Mouse (Mus musculus) forebrain, embryonic 10.5 days (tissue): Measurements from ENCODE around the gene Bend7. TPM values are rescaled to one million over a fixed set of nuclear protein-coding genes. Genes with fewer than 3 reads are reported as not detected.

Experiments
- DNase-seq: peaks from one replicate; pipeline ENCODE4 v3.0.0-alpha.2; 2017; ENCODE audit warnings: low spot score; ENCODE audit errors: extremely low spot score
- H3K27ac ChIP-seq: fragments of 300-500 bp; sonication (generic); 2 replicates; pipeline ENCODE4 v1.5.1; 2016; ENCODE audit warnings: mild to moderate bottlenecking
- H3K27me3 ChIP-seq: fragments of 300-500 bp; sonication (generic); 2 replicates; pipeline ENCODE4 v1.6.1; 2016; ENCODE audit warnings: mild to moderate bottlenecking; ENCODE audit not compliant: poor library complexity, severe bottlenecking
- H3K36me3 ChIP-seq: fragments of 300-500 bp; sonication (generic); replicated peaks from 2 replicates; pipeline ENCODE4 v1.6.1; 2016; ENCODE audit warnings: mild to moderate bottlenecking, moderate library complexity
- H3K4me1 ChIP-seq: fragments of 300-500 bp; sonication (generic); 2 replicates; pipeline ENCODE4 v1.6.1; 2016
- H3K4me3 ChIP-seq: fragments of 300-500 bp; sonication (generic); 2 replicates; pipeline ENCODE4 v1.5.1; 2016; ENCODE audit warnings: mild to moderate bottlenecking, moderate library complexity
- H3K9me3 ChIP-seq: fragments of 300-500 bp; sonication (generic); 2 replicates; pipeline ENCODE4 v1.6.1; 2016; ENCODE audit warnings: mild to moderate bottlenecking, moderate library complexity
- WGBS: fragments of 180-500 bp; shearing (Covaris S2); methylation state at CpG from one replicate; pipeline ENCODE4 v1.1.7; 2016; 5-methylcytosine and 5-hydroxymethylcytosine counted together
- polyA plus RNA-seq: library from polyadenylated mRNA; unstranded; fragments of >200 nt; fragmentation: Nextera tagmentation; extraction: Ambion mirVana; gene quantifications from 2 replicates; pipeline ENCODE4 v1.2.1, GENCODE M21; 2016

Gene Bend7
- polyA plus RNA-seq, 1 experiment from 2014 or later: 2.0 TPM

- H3K27me3 ChIP-seq: no peaks in the 10 kb centered on the region
- no peaks in the 10 kb centered on the region for H3K9me3 ChIP-seq
- no peaks in the 10 kb centered on the region for H3K36me3 ChIP-seq
- H3K4me3 ChIP-seq: no peak overlapping the region
- H3K27ac ChIP-seq: no peak overlapping the region
- WGBS: 89% methylated on average over 8 of the region's 8 CpGs
- H3K4me1 ChIP-seq: no peaks in the 10 kb centered on the region
- DNase-seq: no peak
These were observed 38.1 kb downstream of the Bend7 start for GRCm38 (mm10) chr2:4755716-4756115.

DNA sequence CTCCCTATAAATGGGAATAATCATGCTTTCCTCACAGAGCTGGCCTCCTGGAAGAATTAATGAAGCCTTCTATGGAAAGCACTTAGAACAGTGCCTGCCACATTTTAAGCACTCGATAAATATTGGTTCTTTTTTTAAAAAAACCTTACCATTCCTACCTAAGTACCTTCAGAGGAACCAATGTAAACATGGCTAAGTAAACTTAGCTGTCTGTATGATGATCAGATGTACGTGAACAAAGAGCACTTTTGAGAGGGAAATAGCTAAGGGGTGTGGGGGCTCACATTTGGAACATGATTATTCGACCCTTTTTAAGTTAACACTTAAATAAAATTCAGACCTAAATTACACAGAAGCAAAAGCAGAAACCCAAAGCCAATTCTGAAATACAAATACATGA is 39.6 kb downstream of the Bend7 start:
- Histone ChIP-seq H3K27me3 (no peaks in the 10 kb centered on the region), H3K36me3 (no peaks in the 10 kb centered on the region), H3K4me1 (no peaks in the 10 kb centered on the region), H3K27ac (no peak overlapping the region), H3K4me3 (no peak overlapping the region), H3K9me3 (no peaks in the 10 kb centered on the region)
- 90% methylated on average over 3 of the region's 3 CpGs for WGBS
- DNase-seq: no peak

DNA sequence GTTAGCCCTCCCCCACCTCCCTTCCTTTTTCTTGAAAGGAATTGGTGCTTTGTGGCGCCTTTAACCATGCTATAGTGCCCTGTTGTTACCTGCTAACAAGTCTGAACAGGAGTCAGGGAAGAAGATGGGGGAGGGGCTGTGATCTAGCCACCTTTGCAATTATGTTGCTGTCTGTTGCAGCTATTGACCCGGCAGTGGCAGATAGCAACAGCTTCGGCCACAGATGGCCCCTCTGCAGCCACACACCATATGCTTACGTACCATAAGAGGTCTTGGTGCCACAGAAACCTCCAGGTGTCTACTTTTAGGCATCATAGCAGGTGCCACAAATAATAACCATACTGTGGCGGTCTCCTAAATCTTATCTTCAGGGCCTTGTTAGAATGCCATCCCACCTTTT is 43.1 kb downstream of the Bend7 start:
- no peaks in the 10 kb centered on the region for H3K27me3 ChIP-seq
- H3K4me3 ChIP-seq: no peak overlapping the region
- H3K4me1 ChIP-seq: peaks cover 6% of the 10 kb centered on the region; the same call in 1 of the 2 replicates
- no peak overlapping the region for H3K27ac ChIP-seq
- no peak for DNase-seq
- no peaks in the 10 kb centered on the region for H3K36me3 ChIP-seq
- WGBS: 74% methylated on average over 5 of the region's 5 CpGs
- H3K9me3 ChIP-seq: no peaks in the 10 kb centered on the region

DNA sequence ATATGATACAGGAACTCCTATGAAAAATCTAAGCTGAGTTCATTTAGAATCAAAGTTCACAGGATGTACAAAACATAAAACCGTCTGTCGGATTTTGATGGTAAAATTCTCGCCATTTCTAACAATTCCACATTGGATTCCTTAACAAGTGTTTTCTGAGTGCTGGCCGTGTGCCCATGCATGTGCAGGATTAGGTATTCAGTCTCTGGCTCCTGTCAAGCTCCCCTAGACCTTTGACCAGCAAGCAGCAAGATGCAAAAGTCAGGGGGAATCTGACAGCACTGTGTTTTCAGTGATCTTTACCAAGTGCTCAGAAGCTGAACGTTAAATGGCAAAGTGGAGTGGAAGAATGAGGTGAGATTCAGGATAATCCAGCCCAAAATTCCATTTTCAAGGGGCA is 44.3 kb downstream of the Bend7 start:
- H3K4me1 ChIP-seq: peaks cover 6% of the 10 kb centered on the region; the same call in 1 of the 2 replicates
- H3K4me3 ChIP-seq: no peak overlapping the region
- H3K36me3 ChIP-seq: no peaks in the 10 kb centered on the region
- H3K9me3 ChIP-seq: no peaks in the 10 kb centered on the region
- no peaks in the 10 kb centered on the region for H3K27me3 ChIP-seq
- 87% methylated on average over 5 of the region's 5 CpGs for WGBS
- DNase-seq: no peak
- no peak overlapping the region for H3K27ac ChIP-seq

- DNase-seq: no peak
- Histone ChIP-seq H3K9me3 (no peaks in the 10 kb centered on the region), H3K36me3 (no peaks in the 10 kb centered on the region), H3K27ac (no peak overlapping the region), H3K27me3 (no peaks in the 10 kb centered on the region), H3K4me1 (peaks cover 6% of the 10 kb centered on the region; the same call in 1 of the 2 replicates), H3K4me3 (no peak overlapping the region)
- WGBS: 89% methylated on average over 3 of the region's 3 CpGs
These were observed 46.4 kb downstream of the Bend7 start for GRCm38 (mm10) chr2:4764071-4764470.

- H3K4me1 ChIP-seq: peaks cover 3% of the 10 kb centered on the region; the same call in 1 of the 2 replicates
- no peak overlapping the region for H3K4me3 ChIP-seq
- H3K27ac ChIP-seq: no peak overlapping the region
- no peak for DNase-seq
- WGBS: 94% methylated on average over 2 of the region's 2 CpGs
- H3K36me3 ChIP-seq: no peaks in the 10 kb centered on the region
- H3K27me3 ChIP-seq: no peaks in the 10 kb centered on the region
- H3K9me3 ChIP-seq: no peaks in the 10 kb centered on the region
These were observed 52.7 kb downstream of the Bend7 start for GRCm38 (mm10) chr2:4770376-4770775.

GRCm38 (mm10) chr2:4773911-4774310 is 56.3 kb downstream of the Bend7 start:
- 94% methylated on average over 6 of the region's 6 CpGs for WGBS
- no peaks in the 10 kb centered on the region for H3K36me3 ChIP-seq
- DNase-seq: no peak
- no peaks in the 10 kb centered on the region for H3K4me1 ChIP-seq
- H3K4me3 ChIP-seq: no peak overlapping the region
- H3K9me3 ChIP-seq: no peaks in the 10 kb centered on the region
- no peaks in the 10 kb centered on the region for H3K27me3 ChIP-seq
- H3K27ac ChIP-seq: no peak overlapping the region

DNA sequence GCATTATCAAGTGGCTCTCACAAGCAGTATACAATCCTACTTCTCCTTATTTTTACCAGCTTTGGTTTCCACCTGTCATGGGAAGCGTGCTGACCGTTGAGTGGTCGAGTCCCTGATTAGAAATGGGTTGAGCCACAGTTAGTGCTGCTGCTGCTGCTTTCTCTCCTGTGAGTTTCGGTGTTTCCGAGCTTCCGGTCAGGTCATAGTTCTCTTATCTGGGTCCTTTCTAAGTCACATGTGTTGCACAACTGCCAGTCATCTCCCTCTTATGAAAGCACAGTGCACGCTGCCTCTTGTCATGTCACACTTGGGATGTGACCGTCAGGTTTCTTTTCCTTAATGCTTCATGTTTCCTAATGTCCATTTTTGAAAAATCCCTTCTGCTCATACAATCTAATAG is 59.7 kb downstream of the Bend7 start:
- peaks cover 7% of the 10 kb centered on the region for H3K4me1 ChIP-seq
- H3K27ac ChIP-seq: no peak overlapping the region
- H3K4me3 ChIP-seq: no peak overlapping the region
- no peaks in the 10 kb centered on the region for H3K9me3 ChIP-seq
- H3K36me3 ChIP-seq: no peaks in the 10 kb centered on the region
- WGBS: 96% methylated on average over 8 of the region's 8 CpGs
- no peak for DNase-seq
- H3K27me3 ChIP-seq: peaks cover 13% of the 10 kb centered on the region

DNA sequence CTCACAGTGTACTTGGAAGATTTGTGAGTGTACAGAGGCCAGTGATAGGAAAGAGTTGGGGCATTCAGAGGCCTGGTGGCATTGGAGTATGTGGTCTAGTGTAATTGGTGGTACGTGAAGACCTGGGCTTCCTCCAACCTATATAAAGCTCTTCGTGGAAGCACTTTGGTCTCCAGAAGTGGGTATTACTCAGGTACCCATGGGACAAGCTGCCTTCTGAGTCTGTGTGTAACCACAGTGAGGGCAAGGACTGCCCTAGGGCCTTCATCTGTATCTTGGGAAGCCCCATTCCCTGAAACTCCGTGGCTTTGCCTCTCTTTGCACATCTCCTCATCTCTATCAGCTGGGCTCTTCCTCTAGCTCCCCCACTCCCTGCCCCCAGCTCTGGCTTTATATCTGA is 64.0 kb downstream of the Bend7 start:
- H3K27ac ChIP-seq: no peak overlapping the region
- peaks cover 27% of the 10 kb centered on the region for H3K4me1 ChIP-seq
- WGBS: 77% methylated on average over 3 of the region's 3 CpGs
- no peak for DNase-seq
- H3K4me3 ChIP-seq: no peak overlapping the region
- peaks cover 24% of the 10 kb centered on the region for H3K27me3 ChIP-seq
- no peaks in the 10 kb centered on the region for H3K36me3 ChIP-seq
- H3K9me3 ChIP-seq: no peaks in the 10 kb centered on the region

DNA sequence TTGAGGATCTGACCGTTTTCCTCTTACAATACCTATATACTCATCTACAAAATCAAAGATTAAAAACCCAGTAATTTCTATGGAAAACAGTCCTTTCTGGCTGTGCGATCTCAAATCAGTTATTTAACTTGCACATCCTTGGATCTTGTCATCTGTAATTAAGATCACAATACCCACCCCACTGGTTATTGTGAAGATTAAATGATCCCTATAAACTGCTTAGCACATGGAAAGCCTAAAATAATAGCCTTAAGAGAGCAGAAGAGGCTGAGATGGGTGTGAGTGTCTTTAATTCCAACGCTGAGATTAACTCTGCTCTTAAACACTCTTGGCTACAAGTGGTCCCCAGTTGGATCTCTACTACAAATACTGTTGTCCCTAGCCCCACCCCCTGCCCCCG is 64.8 kb downstream of the Bend7 start:
- WGBS: 45% methylated on average over 4 of the region's 4 CpGs
- no peak for DNase-seq
- no peak overlapping the region for H3K4me3 ChIP-seq

GRCm38 (mm10) chr2:4782809-4783641 is 65.4 kb downstream of the Bend7 start:
- Histone ChIP-seq H3K9me3 (no peaks in the 10 kb centered on the region), H3K27me3 (peaks cover 24% of the 10 kb centered on the region), H3K4me1 (peaks cover 32% of the 10 kb centered on the region), H3K27ac (no peak overlapping the region), H3K4me3 (no peak overlapping the region), H3K36me3 (no peaks in the 10 kb centered on the region)
- WGBS: 73% methylated on average over 11 of the region's 11 CpGs
- no peak for DNase-seq

More for the DNA sequence above, 64.8 kb downstream of the Bend7 start:
- Histone ChIP-seq H3K4me1 (peaks cover 30% of the 10 kb centered on the region), H3K36me3 (no peaks in the 10 kb centered on the region), H3K27ac (no peak overlapping the region), H3K27me3 (peaks cover 24% of the 10 kb centered on the region), H3K9me3 (no peaks in the 10 kb centered on the region)

GRCm38 (mm10) chr2:4784012-4784411 is 66.4 kb downstream of the Bend7 start:
- no peak for DNase-seq
- Histone ChIP-seq H3K27me3 (peaks cover 24% of the 10 kb centered on the region), H3K4me1 (peaks cover 32% of the 10 kb centered on the region), H3K9me3 (no peaks in the 10 kb centered on the region), H3K4me3 (no peak overlapping the region), H3K36me3 (no peaks in the 10 kb centered on the region), H3K27ac (no peak overlapping the region)
- 86% methylated on average over 8 of the region's 8 CpGs for WGBS

- Histone ChIP-seq H3K36me3 (no peaks in the 10 kb centered on the region), H3K4me1 (peaks cover 32% of the 10 kb centered on the region), H3K27ac (no peak overlapping the region), H3K4me3 (no peak overlapping the region), H3K9me3 (no peaks in the 10 kb centered on the region), H3K27me3 (peaks cover 24% of the 10 kb centered on the region)
- no peak for DNase-seq
- 90% methylated on average over 6 of the region's 6 CpGs for WGBS
These were observed 67.4 kb downstream of the Bend7 start for GRCm38 (mm10) chr2:4785016-4785415.
